Mouse (Mus musculus) liver, postnatal 0 days (tissue): ENCODE results near the gene Mmd2. TPM values are rescaled to one million over a fixed set of nuclear protein-coding genes. Genes with fewer than 3 reads are reported as not detected.

Experiments
- ATAC-seq: fragments of 200-750 bp; cut with Nextera tagmentation; 2 replicates; pipeline ENCODE4 v1.8.0; 2017; ENCODE audit warnings: mild to moderate bottlenecking, moderate library complexity
- DNase-seq: peaks from one replicate; pipeline ENCODE4 v3.0.0-alpha.2; 2016
- H3K27ac ChIP-seq: fragments of 300-500 bp; sonication (generic); 2 replicates; pipeline ENCODE4 v1.5.1; 2014; ENCODE audit warnings: antibody characterized with exemption, moderate library complexity, mild to moderate bottlenecking, low read depth
- H3K27me3 ChIP-seq: fragments of 300-500 bp; sonication (generic); 2 replicates; pipeline ENCODE4 v1.6.1; 2014; ENCODE audit warnings: low read length, control low read depth, mixed read lengths; ENCODE audit not compliant: insufficient read depth
- H3K36me3 ChIP-seq: fragments of 300-500 bp; sonication (generic); replicated peaks from 2 replicates; pipeline ENCODE4 v1.6.1; 2014; ENCODE audit warnings: mild to moderate bottlenecking, control low read depth, low read length, moderate library complexity, mixed read lengths; ENCODE audit not compliant: insufficient read depth
- H3K4me1 ChIP-seq: fragments of 300-500 bp; sonication (generic); 2 replicates; pipeline ENCODE4 v1.6.1; 2014; ENCODE audit warnings: antibody characterized with exemption, mild to moderate bottlenecking, control low read depth; ENCODE audit not compliant: insufficient read depth
- H3K4me2 ChIP-seq: fragments of 300-500 bp; sonication (generic); 2 replicates; pipeline ENCODE4 v1.6.1; 2014; ENCODE audit warnings: low read depth, mild to moderate bottlenecking, low read length, moderate library complexity, mixed read lengths
- H3K4me3 ChIP-seq: fragments of 300-500 bp; sonication (generic); 2 replicates; pipeline ENCODE4 v1.5.1; 2014; ENCODE audit warnings: low read depth, low read length
- H3K9ac ChIP-seq: fragments of 300-500 bp; sonication (generic); replicated peaks from 2 replicates; pipeline ENCODE4 v1.6.1; 2014; ENCODE audit warnings: mild to moderate bottlenecking, moderate library complexity
- H3K9me3 ChIP-seq: fragments of 300-500 bp; sonication (generic); 2 replicates; pipeline ENCODE4 v1.6.1; 2016; ENCODE audit warnings: mild to moderate bottlenecking, control low read depth, low read length, mixed read lengths
- CTCF ChIP-seq: sonication (generic); IDR thresholded peaks from 2 replicates; pipeline ENCODE4 v1.5.1; 2016; ENCODE audit warnings: antibody characterized with exemption, low read depth
- EP300 ChIP-seq: IDR thresholded peaks from 2 replicates; pipeline ENCODE4 v1.6.1; 2016; ENCODE audit warnings: antibody characterized with exemption, low read depth, mild to moderate bottlenecking
- WGBS: fragments of 180-500 bp; shearing (Covaris S2); extraction: QIAGEN DNeasy Blood & Tissue Kit; methylation state at CpG from one replicate; pipeline ENCODE4 v1.1.7; 2014; ENCODE audit not compliant: insufficient replicate concordance; 5-methylcytosine and 5-hydroxymethylcytosine counted together
- polyA plus RNA-seq: library from polyadenylated mRNA; unstranded; fragments of >200 nt; fragmentation: Nextera tagmentation; extraction: Ambion mirVana; gene quantifications from 2 replicates; pipeline ENCODE4 v1.2.1, GENCODE M21; 2015

Gene Mmd2
- polyA plus RNA-seq, 1 experiment from 2014 or later: 11.8 TPM

DNA sequence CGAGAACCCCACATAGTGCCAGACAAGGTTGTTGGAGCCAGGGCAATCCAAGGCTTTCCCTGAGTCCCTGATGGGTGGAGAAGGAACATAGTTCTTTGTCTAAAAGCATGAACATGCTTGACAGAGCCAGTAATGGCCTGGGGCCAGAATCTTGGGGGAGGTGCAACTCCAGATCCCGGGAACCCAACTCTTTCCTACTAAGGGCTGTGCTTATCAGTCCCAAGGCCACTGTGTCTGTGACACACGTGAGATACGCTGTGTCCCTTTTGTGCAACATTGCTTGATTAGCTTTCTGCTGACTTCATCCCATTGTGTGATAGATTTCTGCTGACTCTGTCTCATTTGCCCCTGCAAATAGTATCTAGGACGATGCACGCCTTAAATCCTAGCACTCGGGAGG lies 31.8 kb downstream of the Mmd2 start:
- H3K4me2 ChIP-seq: no peak overlapping the region
- no peak overlapping the region for H3K9ac ChIP-seq
- H3K27me3 ChIP-seq: no peaks in the 10 kb centered on the region
- no peak overlapping the region for H3K4me3 ChIP-seq
- no peak for TF ChIP-seq CTCF
- no peak for TF ChIP-seq EP300
- DNase-seq: no peak
- 65% methylated on average over 7 of the region's 7 CpGs for WGBS
- no peak overlapping the region for H3K27ac ChIP-seq
- H3K4me1 ChIP-seq: no peaks in the 10 kb centered on the region
- H3K9me3 ChIP-seq: no peaks in the 10 kb centered on the region
- no peak for ATAC-seq
- H3K36me3 ChIP-seq: no peaks in the 10 kb centered on the region; the same call in 1 of the 2 replicates

DNA sequence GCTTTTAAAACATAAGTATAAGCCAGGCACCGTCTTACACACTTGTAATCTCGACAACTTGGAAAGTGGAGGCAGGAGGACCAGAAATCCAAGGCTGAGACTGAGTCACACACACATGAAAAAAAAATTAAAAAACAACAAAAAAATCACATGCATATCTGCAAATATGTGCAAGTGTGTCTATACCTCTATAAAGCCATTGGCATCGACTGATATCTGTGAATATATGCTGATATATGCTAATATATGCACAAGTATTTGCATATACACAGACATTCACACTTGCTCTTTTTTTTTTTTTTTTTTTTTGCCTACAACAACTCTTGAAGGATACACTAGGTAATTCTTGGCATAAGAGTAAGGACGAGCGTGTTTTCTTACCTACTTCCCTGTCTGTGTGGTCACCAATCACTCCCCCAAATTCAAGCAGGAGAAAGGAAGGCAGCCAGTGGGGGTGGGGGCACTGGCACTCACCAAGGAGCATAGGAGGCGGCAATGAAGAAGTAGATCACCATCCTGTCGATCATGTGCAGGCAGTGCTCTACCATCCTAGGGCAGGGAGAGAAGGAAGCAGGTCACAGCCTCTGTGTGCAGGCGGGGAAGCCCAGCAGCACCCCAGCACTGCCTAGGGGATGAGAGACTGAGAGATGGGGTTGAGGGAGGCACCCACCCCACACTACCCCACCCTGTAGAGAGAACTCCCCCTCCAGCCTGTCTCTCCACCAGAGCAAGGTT lies 34.1 kb downstream of the Mmd2 start:
- H3K27me3 ChIP-seq: no peaks in the 10 kb centered on the region
- H3K9me3 ChIP-seq: no peaks in the 10 kb centered on the region
- no peak for TF ChIP-seq EP300
- no peak for TF ChIP-seq CTCF
- no peak overlapping the region for H3K9ac ChIP-seq
- no peak overlapping the region for H3K4me2 ChIP-seq
- H3K27ac ChIP-seq: no peak overlapping the region
- DNase-seq (no peak), ATAC-seq (no peak)
- H3K4me1 ChIP-seq: no peaks in the 10 kb centered on the region
- WGBS: 74% methylated on average over 8 of the region's 8 CpGs
- H3K4me3 ChIP-seq: no peak overlapping the region
- H3K36me3 ChIP-seq: no peaks in the 10 kb centered on the region; the same call in 1 of the 2 replicates

DNA sequence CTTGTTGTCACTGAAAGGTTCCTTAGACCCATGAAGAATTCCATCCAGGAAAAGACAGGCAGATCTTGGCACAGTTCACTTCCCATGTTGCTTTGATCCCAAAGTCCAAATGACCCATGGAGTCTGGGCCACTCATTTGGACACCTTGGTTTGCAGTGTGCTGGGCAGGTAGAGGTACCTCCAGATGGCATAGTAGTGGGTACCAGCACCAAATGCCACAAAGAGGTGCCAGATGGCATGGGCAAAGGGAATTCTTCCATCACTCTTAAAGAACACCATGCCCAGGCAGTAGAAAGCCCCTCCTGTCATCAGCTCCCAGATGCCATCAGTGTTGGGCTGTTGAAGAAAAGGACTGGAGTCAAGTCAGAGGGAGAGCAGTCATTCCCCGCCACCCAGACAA lies 44.0 kb downstream of the Mmd2 start:
- 60% methylated on average over 1 of the region's 1 CpGs for WGBS
- ATAC-seq: no peak
- TF ChIP-seq EP300: no peak
- TF ChIP-seq CTCF: no peak
- Histone ChIP-seq H3K36me3 (peaks cover 9% of the 10 kb centered on the region; the same call in 1 of the 2 replicates), H3K4me1 (no peaks in the 10 kb centered on the region), H3K4me3 (no peak overlapping the region), H3K27ac (no peak overlapping the region), H3K9me3 (no peaks in the 10 kb centered on the region), H3K27me3 (no peaks in the 10 kb centered on the region), H3K9ac (no peak overlapping the region), H3K4me2 (no peak overlapping the region)
- DNase-seq: no peak

DNA sequence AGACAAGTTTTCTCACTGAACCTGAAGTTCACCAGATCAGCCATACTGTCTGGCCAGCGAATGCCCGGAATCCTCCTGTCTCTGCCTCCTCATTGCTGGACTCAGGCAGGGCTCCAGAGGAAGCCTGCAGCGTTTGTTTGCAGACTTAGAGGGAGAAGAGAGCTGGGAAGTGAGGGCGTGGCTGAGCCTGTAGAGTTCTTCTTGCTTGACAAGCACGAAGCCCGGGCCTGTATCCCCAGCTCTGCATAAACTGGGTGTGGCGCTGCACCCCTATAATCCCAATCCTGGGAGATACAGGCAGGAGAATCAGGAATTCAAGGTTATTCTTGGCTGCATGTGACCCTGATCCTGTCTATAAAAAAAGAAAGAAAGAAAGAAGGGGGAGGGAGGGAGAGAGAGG lies 48.3 kb downstream of the Mmd2 start:
- no peak for TF ChIP-seq CTCF
- TF ChIP-seq EP300: no peak
- Histone ChIP-seq H3K27ac (no peak overlapping the region), H3K36me3 (0 out of 2 replicates have a peak, but pooled peaks cover 3% of the 10 kb centered on the region), H3K9me3 (no peaks in the 10 kb centered on the region), H3K4me3 (no peak overlapping the region), H3K4me1 (no peaks in the 10 kb centered on the region), H3K27me3 (no peaks in the 10 kb centered on the region), H3K9ac (no peak overlapping the region), H3K4me2 (no peak overlapping the region)
- no peak for DNase-seq
- 46% methylated on average over 7 of the region's 7 CpGs for WGBS
- no peak for ATAC-seq

DNA sequence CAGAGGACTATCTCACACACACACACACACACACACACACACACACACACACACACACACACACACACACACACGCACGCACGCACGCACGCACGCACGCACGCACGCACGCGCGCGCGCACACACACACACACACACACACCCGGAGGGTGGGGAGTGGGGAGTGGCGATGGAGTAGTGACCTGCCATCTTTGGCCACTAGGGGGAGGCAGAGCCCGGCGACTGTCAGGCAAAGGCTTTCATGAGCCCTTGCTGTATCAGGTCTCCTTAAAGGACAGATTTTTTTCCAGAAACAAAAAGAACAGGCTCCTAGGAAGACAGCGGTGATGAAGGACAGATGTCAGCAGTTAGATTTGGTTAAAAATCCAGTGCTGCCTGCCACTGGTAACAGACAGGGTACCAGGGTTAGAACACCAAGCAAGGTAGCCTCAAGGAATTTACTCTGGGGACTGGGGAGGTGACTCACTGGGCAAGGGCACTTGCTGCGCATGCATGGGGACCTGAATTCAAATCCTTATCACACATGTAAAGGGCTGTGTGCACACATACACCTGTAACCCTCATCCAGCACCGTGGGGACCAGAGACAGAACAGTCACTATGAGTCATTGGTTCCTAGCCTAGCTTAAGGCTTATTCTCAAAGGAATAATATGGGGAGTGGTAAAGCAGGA lies 51.1 kb downstream of the Mmd2 start:
- H3K4me1 ChIP-seq: no peaks in the 10 kb centered on the region
- ATAC-seq (peak; percentile 85), DNase-seq (peak; percentile 83)
- no peaks in the 10 kb centered on the region for H3K36me3 ChIP-seq
- H3K4me3 ChIP-seq: no peak overlapping the region
- H3K27ac ChIP-seq: no peak overlapping the region
- WGBS: 31% methylated on average over 21 of the region's 21 CpGs
- 0 out of 2 replicates have a peak overlapping the region, but pooled peaks have one; percentile 40 for H3K4me2 ChIP-seq
- no peak for TF ChIP-seq EP300
- peak; percentile 89 for TF ChIP-seq CTCF
- no peak overlapping the region for H3K9ac ChIP-seq
- H3K27me3 ChIP-seq: no peaks in the 10 kb centered on the region
- H3K9me3 ChIP-seq: no peaks in the 10 kb centered on the region

DNA sequence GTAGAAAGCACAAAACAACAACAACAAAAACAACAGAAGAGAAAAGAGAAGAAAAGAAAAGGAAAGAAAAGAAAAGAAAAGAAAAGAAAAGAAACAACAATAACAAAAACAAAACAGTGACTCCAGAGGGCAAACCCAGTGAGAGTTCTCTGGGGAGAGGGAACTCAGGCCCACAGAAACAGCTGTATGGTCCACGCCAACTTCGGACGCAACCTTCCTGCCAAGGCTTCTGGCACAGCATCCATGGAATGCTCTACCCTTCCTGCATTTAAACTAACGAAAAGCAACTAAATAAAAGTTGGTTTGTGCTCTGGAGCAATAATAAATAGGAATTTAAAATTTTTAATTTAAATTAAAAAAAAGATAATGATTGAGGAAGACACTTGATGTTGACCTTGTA lies 51.9 kb downstream of the Mmd2 start:
- 81% methylated on average over 4 of the region's 4 CpGs for WGBS
- no peaks in the 10 kb centered on the region for H3K27me3 ChIP-seq
- DNase-seq: no peak

More for the DNA sequence above, 51.9 kb downstream of the Mmd2 start:
- ATAC-seq: no peak
- Histone ChIP-seq H3K9me3 (no peaks in the 10 kb centered on the region), H3K4me1 (no peaks in the 10 kb centered on the region), H3K36me3 (no peaks in the 10 kb centered on the region), H3K9ac (no peak overlapping the region), H3K27ac (no peak overlapping the region), H3K4me2 (no peak overlapping the region), H3K4me3 (no peak overlapping the region)
- TF ChIP-seq EP300: no peak
- no peak for TF ChIP-seq CTCF
